Mouse (Mus musculus): ENCODE data around the gene Mlh1. TPM values are rescaled to one million over a fixed set of nuclear protein-coding genes. Genes with fewer than 3 reads are reported as not detected.

Gene Mlh1
- total RNA-seq, 2 experiments from 2014 or later: 27.3 to 30.9 TPM

Other genes with a start within 250 kb of the Mlh1 start
- gene Ccrl2, start 214.3 kb downstream of the Mlh1 start, total RNA-seq (2015): 3.7 and 8.9 TPM in 2 replicates
- gene Ccrl2, start 214.3 kb downstream of the Mlh1 start, total RNA-seq (2017): 4.3 and 11.1 TPM in 2 replicates
- gene Lrrfip2, start 154.2 kb downstream of the Mlh1 start, total RNA-seq (2015): 77.9 and 85.2 TPM in 2 replicates
- 137 and 138 TPM in 2 replicates for gene Lrrfip2, start 154.2 kb downstream of the Mlh1 start, total RNA-seq (2017)
- gene Epm2aip1, start 138 bp upstream of the Mlh1 start, total RNA-seq (2015): 13.7 and 15.3 TPM in 2 replicates
- 12.2 and 16.1 TPM in 2 replicates for gene Epm2aip1, start 138 bp upstream of the Mlh1 start, total RNA-seq (2017)
- 0.07 TPM in 1 of 2 replicates, not detected in the other for gene Trank1, start 39.9 kb upstream of the Mlh1 start, total RNA-seq (2015)
- 0.15 TPM in 1 of 2 replicates, not detected in the other for gene Trank1, start 39.9 kb upstream of the Mlh1 start, total RNA-seq (2017)
- gene Dclk3, start 167.3 kb upstream of the Mlh1 start, total RNA-seq (2015): not detected in 2 replicates
- gene Dclk3, start 167.3 kb upstream of the Mlh1 start, total RNA-seq (2017): 0.08 TPM in 1 of 2 replicates, not detected in the other

Data from megakaryocyte, adult 5-6 weeks (primary cell).